Mouse (Mus musculus) heart, postnatal 4 days (tissue): ENCODE measurements around the gene Gtsf2. TPM values are rescaled to one million over a fixed set of nuclear protein-coding genes. Genes with fewer than 3 reads are reported as not detected.
"Not testable (repeated sequence)": the region's sequence is repeated elsewhere in the genome, so short reads cannot be mapped to it uniquely, and the experiment has no call there.

ENCODE experiments used
- DNase-seq: peaks from one replicate; pipeline ENCODE4 v3.0.0; 2021
- total RNA-seq, 2 experiments: library from RNA; stranded (reverse); gene quantifications; 2 replicates each; pipeline ENCODE4 v1.2.3; 2021

The Gtsf2 gene
- not detected for total RNA-seq

GRCm38 (mm10) chr15:103448369-103448768, at the start of gene Gtsf2:
TSS of gene Gtsf2 (minus strand) at chr15:103448469.
- DNase-seq, result no peak

DNA sequence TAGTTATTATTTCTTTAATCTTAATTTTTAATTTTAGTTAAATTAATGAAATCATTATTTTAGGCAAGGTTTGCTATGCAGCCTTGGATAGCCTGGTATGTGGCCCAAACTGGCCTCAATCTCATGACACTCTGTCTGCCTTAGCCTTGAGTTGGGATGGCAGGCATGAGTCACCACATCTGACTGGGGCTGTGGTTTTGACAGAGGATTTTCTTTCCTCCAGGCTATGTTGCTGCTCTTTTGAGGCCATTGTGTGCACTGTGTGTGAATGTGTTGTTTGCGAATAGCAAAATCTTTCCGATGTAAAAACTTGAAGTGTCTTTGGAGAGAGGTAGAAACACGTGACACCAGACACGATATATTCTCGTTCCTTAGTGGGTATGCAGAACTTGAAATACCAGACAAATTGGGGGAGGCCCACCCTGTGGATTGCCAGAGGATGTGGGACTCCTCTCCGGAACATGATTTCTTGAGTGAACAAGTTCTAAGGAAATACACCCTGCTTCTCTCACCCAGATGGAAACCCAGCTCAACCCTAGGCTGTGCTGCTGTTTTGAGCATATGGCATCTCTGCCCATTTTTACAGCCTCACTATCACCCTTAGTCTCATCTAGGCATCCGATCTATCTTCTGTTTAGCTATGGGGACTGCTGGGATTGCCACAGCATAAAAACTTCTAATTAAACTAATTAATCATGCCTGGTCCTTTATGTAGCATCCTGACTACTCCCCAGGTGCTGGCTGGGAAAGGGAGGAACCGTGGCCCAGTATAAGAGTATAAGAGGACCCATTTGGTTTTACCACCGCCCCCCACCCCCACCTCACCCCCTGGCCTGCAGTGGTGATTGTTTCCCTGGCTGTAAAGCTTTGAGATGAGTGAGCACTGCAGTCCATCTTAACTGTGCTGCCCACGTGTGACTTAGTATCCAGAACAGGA, 48.2 kb upstream of the Gtsf2 start:
- DNase-seq, result no peak

- DNase-seq, result no peak
These were observed 40.1 kb upstream of the Gtsf2 start for GRCm38 (mm10) chr15:103488336-103488735.

DNA sequence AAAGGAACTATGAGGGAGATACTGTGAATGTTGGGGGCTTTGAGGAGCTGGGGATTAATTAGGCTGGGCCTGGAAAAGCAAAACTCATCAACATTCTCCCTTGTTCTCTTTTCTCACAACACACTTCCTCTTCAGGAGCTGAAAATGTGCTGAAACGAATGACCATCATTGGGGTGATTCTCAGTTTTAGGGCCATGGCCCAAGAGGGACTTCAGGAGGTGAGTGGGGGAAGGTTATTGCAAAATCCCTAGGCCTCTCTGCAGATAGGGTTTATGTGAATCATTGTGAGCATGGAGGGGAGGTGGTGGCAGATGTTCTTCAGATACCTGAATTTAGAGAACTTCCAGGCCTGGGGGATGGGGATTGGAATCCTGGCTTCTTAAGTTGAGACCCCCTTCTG, 38.4 kb upstream of the Gtsf2 start:
- DNase-seq, result no peak

DNA sequence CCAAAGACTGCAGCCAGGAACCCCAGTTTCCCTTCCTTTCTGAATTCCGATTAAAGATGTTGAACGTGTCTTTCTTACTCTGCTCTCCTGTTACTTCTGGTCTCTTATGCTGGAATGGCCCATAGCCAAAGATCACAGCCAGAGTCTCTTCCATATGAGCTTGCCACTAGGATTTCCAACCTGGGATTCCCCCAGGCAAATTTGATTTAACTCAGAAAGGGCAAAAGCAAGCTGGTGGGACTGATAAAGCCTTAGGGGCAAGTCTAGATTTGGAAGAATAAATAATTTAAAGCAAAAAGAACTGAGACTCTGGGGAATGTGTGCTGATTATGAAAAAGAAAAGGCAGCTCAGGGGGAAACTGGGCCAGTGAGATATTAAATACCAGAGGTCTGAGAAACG, 36.8 kb upstream of the Gtsf2 start:
- DNase-seq, result no peak

- no peak for DNase-seq
These were observed 36.2 kb upstream of the Gtsf2 start for GRCm38 (mm10) chr15:103484490-103484889.

DNA sequence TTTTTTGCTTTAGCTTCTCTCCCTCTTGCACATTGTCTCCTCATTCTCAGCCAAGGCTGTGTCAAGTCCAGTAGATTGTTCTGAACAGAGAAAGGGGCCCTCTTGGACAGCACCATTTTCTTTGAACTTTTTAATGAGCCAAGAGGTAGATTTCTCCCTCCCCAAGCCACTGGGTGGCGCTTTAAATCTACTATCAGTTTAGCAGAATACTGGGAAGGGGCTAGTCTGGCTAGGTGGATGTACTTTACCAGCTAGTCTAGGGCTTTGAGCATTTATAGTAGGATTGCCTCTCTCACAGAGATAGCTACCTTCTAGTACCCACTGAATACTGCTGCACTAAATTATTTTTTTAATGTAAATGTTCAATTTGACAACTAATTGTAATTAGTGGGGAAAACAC, 34.2 kb upstream of the Gtsf2 start:
- peak; percentile 24 for DNase-seq

- DNase-seq, result no peak
These were observed 31.9 kb upstream of the Gtsf2 start for GRCm38 (mm10) chr15:103480129-103480528.

DNA sequence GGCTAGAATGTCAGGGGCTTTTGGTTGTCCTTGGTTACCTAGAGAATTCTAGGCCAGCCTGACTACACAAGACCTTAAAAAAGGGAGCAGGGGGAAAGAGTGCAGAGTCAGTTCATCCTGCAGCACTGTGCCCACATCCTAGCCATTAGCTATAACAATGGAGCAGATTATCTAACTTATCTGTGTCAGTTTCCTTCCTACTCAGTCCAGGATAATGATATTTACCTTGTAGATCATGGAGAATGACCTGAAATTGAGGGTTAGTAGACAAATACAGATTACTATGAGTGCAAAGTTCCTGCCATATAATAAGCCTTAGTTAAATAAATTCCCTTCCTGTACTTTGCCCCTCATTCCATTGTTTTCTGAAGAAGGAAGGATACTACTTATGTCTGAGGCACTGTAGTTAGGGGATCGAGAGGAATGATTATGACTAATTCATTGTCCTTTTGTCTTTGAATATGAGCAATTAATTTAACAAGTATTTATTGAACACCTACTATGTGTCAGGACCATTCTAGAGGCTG, 30.9 kb upstream of the Gtsf2 start:
- no peak for DNase-seq

DNA sequence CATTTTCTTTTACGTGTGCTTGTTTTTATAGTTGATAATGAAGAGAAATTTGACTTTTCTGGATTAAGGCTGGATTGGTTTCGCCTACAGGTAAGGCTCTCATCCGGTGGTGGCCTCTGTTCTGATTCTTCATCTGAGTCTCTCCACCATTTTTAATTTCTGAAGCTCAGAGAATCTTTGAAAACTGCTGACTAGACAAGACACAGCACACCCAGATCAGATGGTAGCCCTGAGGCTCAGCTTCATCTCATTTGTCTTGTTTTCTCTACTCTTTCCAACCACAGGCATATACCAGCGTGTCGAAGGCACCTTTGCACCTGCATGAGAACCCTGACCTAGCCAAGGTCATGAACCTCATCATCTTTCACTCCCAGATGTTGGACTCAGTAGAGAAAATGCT, 25.5 kb upstream of the Gtsf2 start:
- DNase-seq, result no peak

GRCm38 (mm10) chr15:103473182-103473581, 24.9 kb upstream of the Gtsf2 start:
- DNase-seq, result no peak

DNA sequence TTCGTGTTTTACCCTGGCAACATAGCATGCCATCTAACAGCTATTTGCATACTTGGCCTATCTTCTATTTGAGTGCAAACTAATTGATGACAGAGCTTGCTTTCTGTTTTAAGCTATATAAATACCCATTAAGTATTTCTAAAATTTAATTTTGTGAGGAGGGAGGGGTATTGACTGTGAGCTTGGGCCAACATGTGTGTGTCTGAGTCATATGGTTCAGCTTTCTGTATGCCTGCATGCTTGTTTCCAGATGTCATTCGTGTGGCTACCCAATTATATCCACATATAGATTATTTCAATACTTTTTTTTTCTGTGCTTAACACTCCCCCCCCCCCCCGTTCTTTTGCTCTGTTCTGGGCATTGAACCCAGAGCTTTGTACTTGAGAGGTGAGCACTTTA, 24.0 kb upstream of the Gtsf2 start:
- no peak for DNase-seq

DNA sequence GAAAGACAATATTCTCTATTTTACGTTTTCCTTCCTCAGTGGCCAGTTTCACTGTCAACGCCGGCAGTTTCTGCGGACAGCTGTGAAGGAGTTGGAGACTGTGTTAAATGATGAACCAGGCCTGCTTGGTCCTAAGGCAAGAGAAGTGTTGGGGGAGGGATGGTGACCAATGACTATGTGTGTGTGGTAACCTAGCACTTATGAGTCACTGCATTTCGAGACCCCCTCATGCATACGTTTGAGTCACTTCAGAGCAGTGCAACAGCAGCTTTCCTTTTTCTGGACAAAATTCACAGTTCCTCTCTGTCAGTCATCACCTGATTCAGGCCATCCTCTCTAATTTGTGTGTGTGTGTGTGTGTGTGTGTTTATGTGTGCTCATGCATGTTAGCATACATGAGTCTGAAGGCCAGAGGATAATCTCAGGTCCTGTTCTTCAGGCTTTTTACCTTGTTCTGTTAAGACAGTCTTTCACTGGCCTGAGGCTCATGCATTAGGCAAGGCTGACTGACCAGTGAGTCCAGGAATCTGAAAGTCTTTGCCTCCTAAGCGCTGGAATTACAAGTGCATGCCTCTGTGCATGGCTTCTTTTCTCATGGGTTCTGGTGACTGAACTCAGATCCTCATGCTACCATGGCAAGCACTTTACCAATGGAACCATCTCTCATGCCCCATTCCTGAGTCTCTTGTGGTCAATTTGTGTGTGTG, 23.4 kb upstream of the Gtsf2 start:
- DNase-seq, result no peak

GRCm38 (mm10) chr15:103462539-103463261, 14.4 kb upstream of the Gtsf2 start:
- peak; percentile 8 for DNase-seq

GRCm38 (mm10) chr15:103454449-103454848, 6.2 kb upstream of the Gtsf2 start:
- no peak for DNase-seq

- peak; percentile 20 for DNase-seq
These were observed 5.4 kb upstream of the Gtsf2 start, which contains the start of gene Nckap1l for GRCm38 (mm10) chr15:103453551-103454218. TSS of gene Nckap1l (plus strand) at chr15:103453794.

DNA sequence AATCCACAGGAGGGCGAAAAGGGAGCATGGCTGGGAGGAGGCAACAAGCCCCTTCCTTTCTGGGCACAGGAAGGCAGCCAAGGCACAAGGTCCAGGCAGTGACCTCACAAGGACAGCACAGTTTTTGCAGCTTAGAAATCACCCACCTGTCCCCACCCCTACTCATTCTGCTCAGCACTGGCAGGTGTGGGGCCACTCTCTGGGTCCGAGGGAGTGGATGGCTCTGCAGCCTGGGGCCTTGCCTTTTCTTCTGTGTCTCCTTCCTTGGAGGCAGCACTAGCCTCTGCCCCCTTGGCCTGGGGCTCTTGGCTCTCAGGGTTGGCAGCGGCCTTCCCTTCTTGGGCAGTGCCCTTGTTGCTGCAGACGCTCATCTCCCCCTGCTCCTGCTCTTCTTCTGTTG, 2.3 kb downstream of the Gtsf2 start:
- not testable (repeated sequence) for DNase-seq

GRCm38 (mm10) chr15:103430241-103430640, 18.0 kb downstream of the Gtsf2 start, which contains the start of gene Gtsf1:
TSS of gene Gtsf1 (minus strand) at chr15:103430470.
- DNase-seq, result no peak

DNA sequence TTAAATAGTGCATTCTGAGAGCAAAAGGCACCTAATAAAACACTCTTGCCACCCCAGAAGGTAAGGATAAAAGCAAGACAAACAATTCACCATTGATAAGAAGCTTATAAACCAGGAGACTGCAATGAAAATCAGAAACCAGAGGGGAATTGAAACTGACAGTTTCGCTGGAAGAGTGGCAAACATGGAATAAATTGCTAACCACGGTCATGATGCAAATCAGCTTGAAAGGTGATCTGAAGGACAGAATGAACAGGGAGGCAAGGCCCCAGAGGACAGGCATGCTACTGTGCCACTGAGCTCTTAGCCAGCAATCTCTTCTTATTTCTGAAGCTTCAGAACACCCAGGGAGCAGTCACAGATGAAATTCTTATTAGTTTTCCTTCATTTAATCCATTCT, 21.3 kb downstream of the Gtsf2 start:
- DNase-seq, result no peak

DNA sequence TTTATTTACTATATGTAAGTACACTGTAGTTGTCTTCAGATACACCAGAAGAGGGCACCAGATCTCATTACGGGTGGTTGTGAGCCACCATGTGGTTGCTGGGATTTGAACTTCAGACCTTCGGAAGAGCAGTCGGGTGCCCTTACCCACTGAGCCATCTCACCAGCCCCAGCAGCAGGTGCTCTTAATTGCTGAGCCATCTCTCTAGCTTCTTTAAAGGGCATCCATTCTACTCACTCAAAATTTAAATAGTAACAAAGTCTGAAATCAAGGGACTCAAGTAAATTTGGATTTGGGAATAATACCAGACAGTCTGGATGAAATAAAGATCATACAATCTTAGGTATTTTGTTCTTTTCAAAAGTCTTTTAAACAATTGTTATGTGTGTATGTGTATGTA, 42.7 kb downstream of the Gtsf2 start:
- not testable (repeated sequence) for DNase-seq

- no peak for DNase-seq
These were observed 46.9 kb downstream of the Gtsf2 start for GRCm38 (mm10) chr15:103401361-103401760.

DNA sequence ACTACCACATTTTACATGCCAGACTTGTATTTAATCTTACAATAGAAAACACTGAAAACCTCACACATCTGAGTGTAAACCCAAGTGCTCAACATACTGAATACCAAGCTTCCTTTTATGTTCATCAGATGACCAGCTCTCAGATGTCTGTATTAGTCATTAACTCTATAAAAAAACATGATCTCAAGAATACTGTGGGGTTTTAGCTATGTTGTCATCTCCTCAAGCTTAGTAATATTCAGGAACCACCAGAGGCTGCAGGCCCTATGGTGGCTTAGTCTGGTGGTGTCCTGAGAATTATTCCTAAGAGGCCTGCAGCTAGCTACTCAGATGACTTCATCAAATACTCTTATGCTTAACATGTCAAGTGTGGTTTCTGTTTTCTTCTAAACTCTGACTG, 54.7 kb downstream of the Gtsf2 start:
- DNase-seq, result no peak
